Mouse (Mus musculus) left cerebral cortex, postnatal 25 days (tissue): ENCODE results near the gene Xpo5. TPM values are rescaled to one million over a fixed set of nuclear protein-coding genes. Genes with fewer than 3 reads are reported as not detected.

ENCODE experiments used
- DNase-seq, 2 experiments: peaks; one replicate each; pipeline ENCODE4 v3.0.0; 2022; ENCODE audit warnings: low spot score in 2 of 2, mixed read lengths in 1 of 2
- intact Hi-C: fragments of 180-260 bp; cut with DNase I; formaldehyde crosslinking; loops from one replicate; pipeline ENCODE4 v1.15.1; 2025
- total RNA-seq, 2 experiments: library from RNA; stranded (reverse); gene quantifications; 2 replicates each; pipeline ENCODE4 v1.2.3; 2021

The Xpo5 gene
- total RNA-seq, 2 experiments from 2014 or later, result 40.5 to 41.4 TPM

DNA sequence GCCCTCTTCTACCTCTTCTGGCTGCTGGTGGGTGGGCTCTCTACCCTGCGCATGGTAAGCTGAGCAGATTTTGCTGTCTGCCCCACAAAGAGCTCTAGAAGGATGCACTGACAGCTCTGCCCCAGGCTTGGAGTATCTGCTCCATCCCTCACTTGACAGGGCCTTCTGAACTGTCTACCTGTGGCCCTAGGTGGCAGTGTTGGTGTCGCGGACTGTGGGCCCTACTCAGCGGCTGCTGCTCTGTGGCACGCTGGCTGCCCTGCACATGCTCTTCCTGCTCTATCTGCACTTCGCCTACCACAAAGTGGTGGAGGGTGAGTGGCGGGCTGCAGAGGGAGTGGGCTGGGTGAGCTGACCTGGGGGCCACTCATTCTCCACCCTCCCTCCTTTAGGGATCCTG is 48.6 kb downstream of the Xpo5 start:
- no peak for DNase-seq
- intact Hi-C loops, result no loop called here

DNA sequence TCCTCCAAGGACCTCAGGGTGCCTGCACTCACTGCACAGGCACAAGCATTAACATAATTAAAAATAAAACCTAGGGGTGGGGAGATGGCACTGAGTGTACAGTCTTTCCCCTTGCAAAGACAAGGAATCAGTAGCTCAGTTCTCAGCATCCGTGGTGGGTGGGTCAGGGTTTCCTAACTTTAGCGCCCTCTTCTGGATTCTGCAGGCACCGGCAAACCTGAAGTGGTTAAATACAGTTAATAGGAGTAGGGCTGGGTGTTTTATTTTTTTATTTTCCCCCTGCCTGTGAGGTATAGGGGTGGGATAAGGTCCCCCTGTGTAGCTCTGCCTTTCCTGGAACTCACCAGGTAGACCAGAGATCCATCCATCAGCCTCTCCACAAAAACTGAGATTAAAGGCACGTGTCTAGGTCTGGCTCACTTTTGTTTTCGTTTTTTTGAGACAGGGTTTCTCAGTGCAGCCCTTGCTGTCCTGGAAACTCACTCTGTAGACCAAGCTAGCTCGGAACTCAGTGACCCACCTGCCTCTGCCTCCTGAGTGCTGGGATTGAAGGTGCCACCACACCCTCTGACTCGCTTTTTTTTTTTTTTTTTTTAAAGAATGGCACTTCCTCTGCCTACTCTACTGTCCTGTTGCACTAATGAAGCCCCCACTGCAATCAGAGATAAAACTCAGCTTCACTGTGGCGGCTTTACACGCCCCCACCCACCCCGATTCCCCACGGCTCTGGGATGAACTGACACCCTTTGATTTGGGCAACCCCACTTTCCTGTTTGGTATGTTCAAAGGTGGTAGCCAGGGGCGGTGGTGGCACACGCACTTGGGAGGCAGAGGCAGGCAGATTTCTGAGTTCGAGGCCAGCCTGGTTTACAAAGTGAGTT is 50.2 kb downstream of the Xpo5 start:
- intact Hi-C loops, result no loop called here
- peak; percentile 39 to 56 for DNase-seq

DNA sequence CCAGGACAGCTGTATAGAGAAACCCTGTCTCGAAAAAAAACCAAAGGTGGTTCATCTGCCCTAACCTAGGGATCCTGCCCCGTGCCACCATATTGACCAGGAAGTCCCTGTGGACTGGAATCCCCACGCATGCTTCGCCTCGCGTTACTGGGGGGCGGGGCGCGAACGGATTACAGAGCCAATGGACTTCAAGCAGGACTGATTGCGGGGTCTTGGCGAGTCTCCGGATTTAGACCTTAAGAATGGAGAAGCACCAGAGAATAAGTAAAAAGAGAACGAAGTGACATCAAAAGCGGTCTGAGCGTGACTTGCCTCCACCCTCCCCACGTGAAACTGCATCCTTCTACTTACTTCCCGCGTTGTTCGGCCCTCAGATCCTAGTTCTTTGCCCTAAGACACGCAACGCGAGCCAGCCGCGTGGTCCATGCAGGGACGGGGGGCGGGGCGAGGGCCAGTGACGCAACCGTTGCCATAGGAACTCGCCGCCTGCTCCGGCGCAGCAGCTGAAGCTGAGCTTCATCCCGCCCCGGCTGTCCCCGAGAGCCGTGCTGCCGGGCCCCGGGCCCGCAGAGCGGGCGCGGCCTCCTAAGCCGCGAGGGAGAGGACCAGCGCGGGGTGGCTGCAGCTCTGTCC is 51.0 kb downstream of the Xpo5 start, which contains the start of gene Lrrc73:
Lrrc73 (plus strand) TSS at position 80 of the 633 bp plus-strand sequence.
- peak; percentile 94 to 97 for DNase-seq
- intact Hi-C loops, result no loop called here

DNA sequence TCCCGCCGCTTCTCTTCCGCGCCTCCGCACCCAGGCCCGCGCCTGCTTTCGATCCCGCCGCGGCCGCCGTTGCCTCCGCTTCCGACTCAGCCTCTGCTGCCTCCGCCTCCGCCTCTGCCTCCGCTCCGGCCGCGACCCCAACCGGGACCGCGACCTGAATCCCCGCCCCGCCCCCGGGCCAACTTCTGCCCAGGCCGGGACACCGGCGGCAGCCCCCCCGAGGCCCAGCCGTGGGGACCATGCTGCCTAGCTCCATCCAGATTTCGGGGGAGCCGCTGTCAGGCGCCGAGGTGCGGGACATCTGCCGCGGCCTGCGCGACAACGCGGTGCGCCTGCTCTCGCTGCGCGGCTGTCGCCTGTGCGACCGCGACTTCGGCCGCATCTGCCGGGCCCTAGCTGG is 51.5 kb downstream of the Xpo5 start:
- intact Hi-C loops, result no loop called here
- peak; percentile 46 to 47 for DNase-seq

DNA sequence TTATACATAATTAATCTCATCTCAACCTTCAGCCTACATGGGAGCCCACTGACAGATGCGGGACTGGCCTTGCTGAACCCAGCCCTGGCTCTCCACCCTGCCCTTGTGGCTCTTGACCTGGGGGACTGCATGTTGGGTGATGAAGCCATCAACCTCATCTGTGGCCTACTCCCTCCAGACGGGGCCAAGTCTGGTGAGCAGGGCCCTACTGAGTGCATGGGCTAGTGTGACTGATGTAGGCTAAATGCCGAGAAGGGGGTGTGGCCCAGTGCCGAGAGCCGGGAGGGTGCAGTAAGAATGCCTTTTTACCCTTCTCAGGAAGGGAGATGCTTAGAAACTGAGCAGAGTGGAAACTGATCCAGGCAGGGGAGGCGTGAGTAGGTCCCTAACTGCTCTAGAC is 52.6 kb downstream of the Xpo5 start:
- intact Hi-C loops, result no loop called here
- DNase-seq, result no peak

DNA sequence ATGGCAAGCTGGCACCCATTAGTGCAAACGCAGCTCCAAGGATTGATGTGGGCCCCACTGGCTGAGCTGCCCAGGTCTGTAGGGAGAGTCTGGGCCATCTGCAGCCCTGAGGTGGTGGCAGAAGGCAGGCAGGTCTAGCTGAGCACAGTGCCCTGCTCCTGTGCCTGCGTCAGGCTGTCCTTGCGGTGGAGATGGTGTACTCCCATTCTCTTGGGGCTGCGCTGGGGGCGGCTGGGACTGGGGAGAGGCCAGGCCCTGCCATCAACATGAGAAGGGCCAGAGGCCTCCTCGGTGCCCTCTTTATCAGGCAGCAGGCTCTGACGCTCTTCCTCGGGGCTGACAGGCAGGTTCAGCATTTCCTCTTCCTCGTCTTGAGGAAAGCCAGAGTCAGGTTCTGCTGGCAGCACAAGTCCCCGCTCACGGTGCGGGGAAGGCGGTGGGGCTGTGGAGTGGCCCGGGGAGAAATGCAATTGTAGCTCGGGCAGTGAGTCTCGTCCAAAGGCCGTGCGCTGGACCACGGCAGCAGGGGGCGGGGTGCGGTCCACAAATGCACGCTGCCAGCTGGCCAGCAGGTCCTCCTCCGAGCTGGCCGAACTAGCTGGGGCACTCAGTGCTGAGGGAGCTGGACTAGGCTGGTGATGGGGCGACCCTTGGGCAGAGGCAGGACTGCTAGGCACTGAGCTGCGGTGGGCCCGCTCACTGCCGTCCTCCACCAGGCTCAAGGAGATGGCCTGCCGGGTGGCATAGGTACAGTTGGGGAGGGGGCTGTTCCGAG is 55.9 kb downstream of the Xpo5 start:
- DNase-seq, result no peak

DNA sequence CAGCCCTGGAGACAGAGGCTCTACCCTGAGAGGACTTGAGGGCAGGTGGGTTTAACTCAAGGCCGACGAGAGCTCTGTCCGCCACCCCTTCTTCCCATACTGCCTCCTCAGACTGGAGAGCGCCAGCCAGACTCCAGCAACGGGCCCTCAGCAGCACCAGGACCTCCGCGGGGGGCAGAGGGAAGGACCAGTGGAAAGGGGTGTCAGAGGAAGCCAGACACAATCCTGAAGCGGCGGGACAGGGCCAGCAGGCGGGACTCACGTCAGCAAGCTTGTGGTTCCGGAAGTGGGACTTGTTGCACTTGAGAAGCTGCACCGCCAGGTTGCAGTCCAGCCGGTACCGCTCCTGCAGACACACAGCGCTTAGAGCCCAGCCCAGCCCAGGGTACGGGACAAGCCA is 57.1 kb downstream of the Xpo5 start:
- DNase-seq, result no peak
- intact Hi-C loops, result no loop called here

More for the DNA sequence above, 55.9 kb downstream of the Xpo5 start:
- intact Hi-C loops, result no loop called here

DNA sequence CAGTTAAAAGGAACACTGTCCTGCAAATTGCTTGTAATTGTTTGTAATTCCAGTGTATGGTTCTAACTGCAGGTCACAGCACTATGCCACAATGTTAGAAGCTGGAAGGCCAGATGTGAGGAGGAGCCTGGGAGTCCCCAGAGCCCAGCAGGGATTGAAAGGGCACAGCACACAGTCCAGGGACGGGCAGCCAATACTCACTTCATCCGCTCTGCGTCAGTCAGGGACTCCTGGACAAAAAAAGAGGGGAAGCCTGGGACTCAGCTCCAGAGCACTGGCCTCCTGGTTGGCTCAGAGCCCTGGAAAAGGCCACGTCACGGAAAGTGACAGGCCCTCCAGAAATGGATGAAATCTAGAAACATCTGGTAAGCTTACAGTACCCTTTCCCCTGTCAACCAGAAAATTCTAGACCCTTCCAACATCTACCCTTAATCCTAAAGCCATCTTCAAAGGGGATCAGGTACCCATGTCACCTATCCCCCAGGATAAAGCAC is 59.7 kb downstream of the Xpo5 start:
- DNase-seq, result no peak
- intact Hi-C loops, result no loop called here

DNA sequence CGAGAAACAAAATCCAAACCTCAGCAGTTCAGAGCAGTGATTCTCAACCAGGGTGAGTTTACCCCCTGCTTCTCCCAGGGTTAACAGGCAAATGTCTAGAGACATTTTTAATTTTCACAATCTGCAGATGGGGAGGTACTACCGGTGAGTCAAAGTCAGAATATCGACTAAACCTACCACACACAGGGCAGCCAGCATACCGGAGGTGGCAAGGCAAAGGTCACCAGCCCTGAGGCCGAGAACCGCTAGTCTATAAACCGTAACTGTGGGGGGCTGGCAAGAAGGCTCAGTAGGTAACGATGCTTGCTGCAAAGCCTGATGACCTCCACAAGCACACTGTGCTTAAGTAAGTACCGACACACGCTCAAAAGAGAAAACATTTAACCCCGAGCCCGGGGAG is 62.9 kb downstream of the Xpo5 start:
- no peak for DNase-seq
- intact Hi-C loops, result loop anchor here (5.0 kb wide), 1 partner anchor 127 kb away; no protein-coding TSS in a partner anchor

DNA sequence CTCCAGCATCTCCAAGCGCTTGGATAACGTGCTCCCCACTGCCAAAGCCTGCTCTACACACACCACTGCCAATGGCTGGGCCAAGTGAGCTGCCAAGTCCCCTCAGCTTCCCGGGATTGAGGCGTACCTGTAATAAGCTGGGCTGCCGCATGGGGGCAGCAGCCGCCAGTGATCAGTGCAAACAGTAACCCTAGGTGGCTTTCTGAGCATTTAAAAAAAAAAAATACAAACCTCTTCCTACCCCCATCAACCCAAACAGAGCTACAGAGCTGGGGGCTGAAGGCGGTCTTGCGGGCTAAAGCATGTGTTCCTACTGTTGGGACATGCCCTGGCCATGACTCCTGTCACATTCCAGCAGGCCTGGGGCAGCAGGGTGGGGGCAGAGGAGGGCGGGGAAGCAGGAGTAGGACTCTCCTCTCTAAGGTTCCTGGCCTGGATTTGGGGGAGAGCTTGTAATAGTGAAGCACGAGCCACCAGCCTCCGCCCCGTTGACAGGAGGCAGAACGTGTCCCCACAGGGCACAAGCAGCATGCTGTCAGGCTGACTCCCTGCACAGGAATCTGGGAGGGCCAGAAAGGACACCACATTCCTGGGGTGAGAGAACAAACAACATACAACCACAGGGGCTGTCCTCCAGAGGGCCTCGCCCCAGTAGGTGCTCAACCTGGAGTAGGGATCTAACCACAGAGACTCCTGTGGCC is 63.5 kb downstream of the Xpo5 start:
- peak; percentile 82 to 90 for DNase-seq
- intact Hi-C loops, result loop anchor here (1.0 to 5.0 kb wide), 2 partner anchors 32 to 126 kb away; no protein-coding TSS in a partner anchor

DNA sequence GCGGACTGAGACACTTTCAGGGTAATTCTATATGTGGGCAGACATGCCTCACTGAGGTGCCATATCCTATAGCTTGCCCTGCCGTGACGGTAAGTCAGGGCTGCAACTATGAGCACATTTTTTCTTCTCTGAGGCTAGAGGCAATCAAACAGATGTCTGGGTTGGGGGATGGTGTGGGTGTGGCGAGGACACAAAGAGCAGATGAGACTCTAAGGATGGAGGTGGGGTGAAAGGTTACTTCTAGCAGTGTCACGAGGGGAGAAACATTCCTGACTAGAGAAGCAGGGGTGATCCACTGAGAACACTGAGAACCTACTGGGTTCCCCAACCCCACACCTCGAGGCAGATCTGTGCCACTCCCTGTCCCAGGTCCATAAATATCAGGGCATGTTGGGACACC is 64.4 kb downstream of the Xpo5 start:
- intact Hi-C loops, result loop anchor here (1.0 to 5.0 kb wide), 2 partner anchors 31 to 125 kb away; no protein-coding TSS in a partner anchor

DNA sequence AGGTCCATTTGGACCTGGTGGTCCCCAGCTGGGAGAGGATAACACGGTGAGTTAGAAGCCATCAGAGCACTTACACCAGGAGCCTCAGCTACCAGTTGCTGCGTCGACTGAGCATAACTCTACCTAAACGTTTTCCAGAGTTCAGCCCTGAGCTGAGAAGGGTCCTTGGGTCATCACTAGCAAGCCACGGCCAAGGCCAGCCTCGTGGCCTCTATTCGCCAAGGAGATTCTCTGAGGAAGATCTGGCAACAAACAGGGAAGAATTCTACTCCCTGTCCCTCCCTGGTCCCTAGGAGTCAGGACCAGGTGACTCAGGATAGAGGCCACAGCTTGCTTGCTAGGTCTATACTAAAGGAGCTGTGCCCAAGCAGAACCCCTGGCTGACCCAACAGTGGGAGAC is 64.9 kb downstream of the Xpo5 start:
- intact Hi-C loops, result loop anchor here (5.0 kb wide), 1 partner anchor 125 kb away; no protein-coding TSS in a partner anchor
- DNase-seq, result no peak

More for the DNA sequence above, 64.4 kb downstream of the Xpo5 start:
- DNase-seq, result no peak

DNA sequence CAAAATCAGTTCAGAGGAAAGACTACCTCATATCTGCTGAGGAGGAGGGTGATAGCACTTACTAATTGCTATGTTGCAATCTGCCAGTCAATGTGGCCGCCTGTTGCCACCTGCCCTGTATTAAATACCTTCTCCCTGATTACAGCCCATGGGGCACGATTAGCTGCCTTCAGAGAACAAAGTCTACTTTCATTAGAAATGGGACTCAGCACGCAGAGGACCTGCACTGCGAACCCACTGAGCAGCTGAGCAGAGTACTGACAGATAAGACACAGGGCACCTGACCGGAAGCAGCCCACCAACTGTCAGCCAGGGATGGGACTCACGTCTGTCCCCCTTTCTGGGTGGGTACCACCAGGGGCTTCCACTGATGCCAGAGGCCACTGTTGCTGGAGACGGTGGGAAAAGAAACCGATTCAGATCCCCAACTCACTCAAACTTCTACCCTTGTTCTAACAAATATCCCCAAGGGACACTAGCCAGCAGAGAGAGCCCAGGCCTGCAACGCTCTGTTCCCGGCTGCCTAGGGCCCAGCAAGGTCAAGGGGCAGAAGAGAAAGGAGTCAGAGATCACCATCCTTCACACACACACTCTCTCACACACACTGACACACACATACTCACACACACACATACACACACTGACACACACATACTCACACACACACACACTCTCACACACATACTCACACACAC is 65.6 kb downstream of the Xpo5 start:
- DNase-seq, result no peak
- intact Hi-C loops, result loop anchor here (5.0 kb wide), 1 partner anchor 124 kb away; no protein-coding TSS in a partner anchor

DNA sequence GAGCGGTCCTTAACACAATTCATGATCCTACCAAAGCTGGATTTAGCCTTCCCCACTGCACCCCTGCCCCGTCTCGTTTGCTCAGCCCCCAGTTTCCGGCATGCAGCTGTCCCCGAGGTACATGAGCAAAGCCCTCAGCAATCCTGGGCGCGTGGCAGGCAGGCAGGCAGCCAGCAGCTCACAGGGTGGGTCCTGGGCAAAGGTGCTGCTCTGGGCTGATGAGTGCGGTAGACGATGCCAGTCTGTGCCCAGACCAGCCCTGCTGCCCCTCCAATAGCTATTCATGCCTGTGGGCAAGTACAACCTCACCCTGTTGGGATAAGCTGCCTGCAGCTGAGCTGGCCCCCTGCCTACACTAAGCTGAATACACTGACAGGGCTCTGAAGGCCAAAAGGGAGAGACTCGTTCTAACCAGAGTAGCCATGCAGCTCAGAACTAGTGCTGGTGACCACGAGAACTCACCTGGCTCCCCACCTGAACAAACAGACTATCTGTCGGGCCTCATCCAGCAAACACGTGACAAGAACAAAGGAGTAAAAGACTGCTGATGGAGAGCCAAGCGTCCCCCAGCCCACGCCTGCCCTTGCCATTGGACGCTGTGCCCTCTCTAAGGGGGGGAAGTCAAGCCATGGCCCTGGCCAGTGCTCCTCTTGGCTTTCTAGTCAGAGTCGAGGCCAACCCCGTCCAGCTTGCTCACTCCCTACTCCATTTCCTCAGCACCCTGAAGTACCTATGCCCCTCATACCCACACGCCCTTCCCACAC is 67.4 kb downstream of the Xpo5 start:
- intact Hi-C loops, result loop anchor here (5.0 kb wide), 2 partner anchors 112 to 122 kb away; partner anchors contain the start of gene Zfp318
- DNase-seq, result no peak

DNA sequence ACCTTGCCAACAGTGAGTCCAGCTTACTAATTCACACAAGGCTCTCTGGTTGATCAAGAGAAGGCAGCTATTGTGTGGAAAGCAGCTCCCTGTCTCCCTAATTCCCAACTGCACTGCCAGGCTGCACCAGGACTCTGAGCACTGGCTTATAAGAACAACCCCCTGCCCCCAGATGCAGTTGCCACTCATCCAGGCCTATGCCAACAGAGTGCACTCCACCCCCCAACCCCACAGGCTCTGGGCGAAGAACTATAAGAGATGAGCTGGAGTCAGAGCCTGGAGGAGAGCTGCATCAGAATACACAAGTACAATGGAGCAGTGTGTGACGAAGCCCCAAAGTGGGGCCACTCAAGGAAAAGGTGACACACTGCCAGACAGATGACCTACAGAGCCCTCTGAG is 69.5 kb downstream of the Xpo5 start:
- DNase-seq, result peak in 1 of 2 experiments; percentile 40
- intact Hi-C loops, result loop anchor here (5.0 kb wide), 1 partner anchor 110 kb away; the partner anchor contains the start of gene Zfp318

DNA sequence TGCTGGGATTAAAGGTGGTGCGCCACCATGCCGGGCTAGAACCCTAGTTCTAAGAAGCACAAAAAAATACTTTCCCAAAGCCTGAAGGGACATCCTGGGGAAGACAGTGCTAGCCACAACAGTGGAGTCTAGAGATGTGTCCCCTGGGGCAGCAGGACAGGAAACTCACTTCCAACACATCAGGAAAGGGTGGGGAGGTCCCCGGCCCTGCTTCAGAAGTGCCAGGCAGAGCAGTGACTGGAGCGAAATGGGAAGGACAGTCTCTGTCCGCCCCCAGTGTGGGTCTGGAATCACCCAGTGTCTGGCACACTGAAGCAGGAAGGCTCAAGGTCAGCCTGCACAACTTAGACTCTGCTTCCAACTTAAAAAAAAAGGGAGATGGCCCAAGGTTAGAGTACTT is 70.1 kb downstream of the Xpo5 start:
- DNase-seq, result no peak
- intact Hi-C loops, result loop anchor here (5.0 kb wide), 1 partner anchor 110 kb away; the partner anchor contains the start of gene Zfp318

DNA sequence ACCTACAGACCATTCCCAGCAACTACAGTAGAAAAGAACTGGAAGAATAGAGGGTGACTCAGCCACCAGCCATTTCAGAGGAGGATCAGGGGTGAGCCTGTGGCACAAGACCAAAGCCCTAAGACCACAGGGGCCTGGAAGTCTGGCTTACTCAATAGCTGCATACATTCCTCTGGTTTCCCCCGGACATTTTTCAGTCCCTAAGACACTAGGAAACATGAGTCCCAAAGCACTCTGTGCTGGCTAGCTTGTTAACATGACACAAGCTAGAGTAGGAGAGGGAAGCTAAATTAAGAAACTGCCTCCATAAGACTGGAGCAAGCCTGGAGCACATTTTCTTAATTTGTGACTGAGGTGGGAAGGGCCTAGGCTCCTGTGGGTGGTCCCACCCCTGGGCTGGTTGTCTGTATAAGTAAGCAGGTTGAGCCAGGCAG is 71.2 kb downstream of the Xpo5 start:
- peak; percentile 35 to 88 for DNase-seq
- intact Hi-C loops, result loop anchor here (2.0 to 5.0 kb wide), 2 partner anchors 23 to 108 kb away; partner anchors contain the start of genes Dlk2 and Zfp318
